Mouse (Mus musculus) kidney, adult 8-10 months (tissue): ENCODE data around the gene Gpam.

Source experiments
- DNase-seq, 2 experiments: peaks; one replicate each; pipeline ENCODE4 v3.0.0; 2022

Gpam gene

GRCm38 (mm10) chr19:55100227-55101140, 26.6 kb downstream of the Gpam start:
- no peak for DNase-seq

GRCm38 (mm10) chr19:55099184-55100160, 27.6 kb downstream of the Gpam start:
- peak; percentile 65 to 74 for DNase-seq

- DNase-seq: peak; percentile 62 to 74
Observed at GRCm38 (mm10) chr19:55098409-55099183, 28.4 kb downstream of the Gpam start.

GRCm38 (mm10) chr19:55097396-55097967, 29.6 kb downstream of the Gpam start:
- no peak for DNase-seq

- DNase-seq: peak; percentile 46 to 80
Observed at GRCm38 (mm10) chr19:55096666-55097065, 30.4 kb downstream of the Gpam start.

GRCm38 (mm10) chr19:55095547-55095946, 31.5 kb downstream of the Gpam start:
- DNase-seq: peak in 1 of 2 experiments; percentile 47

GRCm38 (mm10) chr19:55091602-55092413, 35.2 kb downstream of the Gpam start:
- peak; percentile 43 for DNase-seq

GRCm38 (mm10) chr19:55090885-55091284, 36.2 kb downstream of the Gpam start:
- DNase-seq: no peak

GRCm38 (mm10) chr19:55090142-55090541, 36.9 kb downstream of the Gpam start:
- DNase-seq: no peak

GRCm38 (mm10) chr19:55087776-55088175, 39.3 kb downstream of the Gpam start:
- DNase-seq: no peak

GRCm38 (mm10) chr19:55085857-55086185, 41.2 kb downstream of the Gpam start:
- no peak for DNase-seq

GRCm38 (mm10) chr19:55084971-55085856, 41.8 kb downstream of the Gpam start:
- no peak for DNase-seq

GRCm38 (mm10) chr19:55076822-55077221, 50.2 kb downstream of the Gpam start:
- DNase-seq: no peak

GRCm38 (mm10) chr19:55073004-55073403, 54.0 kb downstream of the Gpam start:
- no peak for DNase-seq

- DNase-seq: no peak
Observed at GRCm38 (mm10) chr19:55069054-55069453, 58.0 kb downstream of the Gpam start.

- DNase-seq: no peak
Observed at GRCm38 (mm10) chr19:55063272-55063671, 63.8 kb downstream of the Gpam start.

GRCm38 (mm10) chr19:55062501-55062900, 64.5 kb downstream of the Gpam start:
- no peak for DNase-seq

GRCm38 (mm10) chr19:55061951-55062350, 65.1 kb downstream of the Gpam start:
- peak in 1 of 2 experiments; percentile 35 for DNase-seq

- no peak for DNase-seq
Observed at GRCm38 (mm10) chr19:55061447-55061901, 65.6 kb downstream of the Gpam start.

- DNase-seq: peak; percentile 35 to 74
Observed at GRCm38 (mm10) chr19:55060964-55061363, 66.1 kb downstream of the Gpam start.
